Mouse (Mus musculus): Measurements from ENCODE around the gene Vwf. TPM values are rescaled to one million over a fixed set of nuclear protein-coding genes. Genes with fewer than 3 reads are reported as not detected.

Gene Vwf
- polyA plus RNA-seq, 1 experiment from 2014 or later = 11.1 TPM

DNA sequence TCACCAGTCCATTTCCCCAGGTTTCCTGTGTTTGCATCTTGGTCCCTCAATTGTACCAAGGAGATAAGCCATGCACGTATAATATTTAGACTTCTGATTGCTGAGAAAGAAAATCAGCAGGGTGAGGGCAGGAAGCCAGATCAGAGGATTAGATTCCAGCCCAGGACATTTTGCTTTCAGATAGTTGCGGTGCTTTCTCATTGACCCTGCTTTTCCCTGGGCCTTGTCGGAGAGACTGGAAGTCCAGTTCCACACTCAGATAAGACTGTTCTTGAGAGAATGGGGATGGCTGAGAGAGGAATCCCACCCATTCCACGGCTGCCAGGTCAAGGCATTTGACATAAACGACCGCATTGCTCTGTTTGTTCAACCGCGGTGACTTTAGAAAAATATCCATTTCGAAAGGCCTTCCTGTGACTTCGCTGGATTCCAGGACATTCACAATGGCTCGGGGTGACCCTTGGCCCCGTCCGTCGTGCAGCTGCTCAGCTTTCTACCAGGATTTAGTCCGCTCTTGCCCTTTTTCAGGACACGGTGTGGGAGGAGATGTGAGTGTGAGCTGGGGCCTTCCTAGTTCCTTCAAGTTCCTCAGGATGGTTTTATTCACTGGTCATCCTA is 50.2 kb downstream of the Vwf start:
- H3K9ac ChIP-seq (ENCODE audit: low read length) = no peak overlapping the region
- DNase-seq (ENCODE audit: low spot score) = no peak
- no peak overlapping the region for H3K4me2 ChIP-seq (ENCODE audit: low read depth)
- no peak overlapping the region for H3K4me3 ChIP-seq (ENCODE audit: low read depth, low read length)
- no peak for ATAC-seq (ENCODE audit: insufficient read depth, low FRiP score, low TSS enrichment)
- H3K27ac ChIP-seq (ENCODE audit: low read depth, low read length) = no peak overlapping the region
- no peaks in the 10 kb centered on the region for H3K9me3 ChIP-seq (ENCODE audit: control insufficient read depth, low read length)
- no peaks in the 10 kb centered on the region for H3K27me3 ChIP-seq (ENCODE audit: control insufficient read depth, insufficient read depth, low read length)
- 44% methylated on average over 16 of the region's 16 CpGs for WGBS
- no peaks in the 10 kb centered on the region for H3K36me3 ChIP-seq (ENCODE audit: control insufficient read depth, insufficient read depth, low read length)
- no peaks in the 10 kb centered on the region for H3K4me1 ChIP-seq (ENCODE audit: control insufficient read depth, insufficient read depth, low read length)

GRCm38 (mm10) chr6:125597716-125598115 is 51.1 kb downstream of the Vwf start:
- Histone ChIP-seq H3K4me3 (ENCODE audit: low read depth, low read length) (no peak overlapping the region), H3K4me2 (ENCODE audit: low read depth) (no peak overlapping the region), H3K4me1 (ENCODE audit: control insufficient read depth, insufficient read depth, low read length) (0 out of 2 replicates have a peak, but pooled peaks cover 2% of the 10 kb centered on the region), H3K9ac (ENCODE audit: low read length) (no peak overlapping the region), H3K9me3 (ENCODE audit: control insufficient read depth, low read length) (no peaks in the 10 kb centered on the region), H3K27me3 (ENCODE audit: control insufficient read depth, insufficient read depth, low read length) (0 out of 2 replicates have a peak, but pooled peaks cover 2% of the 10 kb centered on the region), H3K36me3 (ENCODE audit: control insufficient read depth, insufficient read depth, low read length) (no peaks in the 10 kb centered on the region), H3K27ac (ENCODE audit: low read depth, low read length) (no peak overlapping the region)
- WGBS = 79% methylated on average over 4 of the region's 4 CpGs
- DNase-seq (ENCODE audit: low spot score) (no peak), ATAC-seq (ENCODE audit: insufficient read depth, low FRiP score, low TSS enrichment) (no peak)

- H3K9me3 ChIP-seq (ENCODE audit: control insufficient read depth, low read length) = no peaks in the 10 kb centered on the region
- peak; percentile 72 for DNase-seq (ENCODE audit: low spot score)
- 44% methylated on average over 9 of the region's 9 CpGs for WGBS
- no peak overlapping the region for H3K27ac ChIP-seq (ENCODE audit: low read depth, low read length)
- H3K4me3 ChIP-seq (ENCODE audit: low read depth, low read length) = no peak overlapping the region
- no peak for ATAC-seq (ENCODE audit: insufficient read depth, low FRiP score, low TSS enrichment)
- no peak overlapping the region for H3K4me2 ChIP-seq (ENCODE audit: low read depth)
- no peak overlapping the region for H3K9ac ChIP-seq (ENCODE audit: low read length)
- H3K27me3 ChIP-seq (ENCODE audit: control insufficient read depth, insufficient read depth, low read length) = 0 out of 2 replicates have a peak, but pooled peaks cover 2% of the 10 kb centered on the region
- H3K4me1 ChIP-seq (ENCODE audit: control insufficient read depth, insufficient read depth, low read length) = 0 out of 2 replicates have a peak, but pooled peaks cover 2% of the 10 kb centered on the region
- no peaks in the 10 kb centered on the region for H3K36me3 ChIP-seq (ENCODE audit: control insufficient read depth, insufficient read depth, low read length)
Measured at GRCm38 (mm10) chr6:125600036-125600558, 53.5 kb downstream of the Vwf start.

- H3K4me1 ChIP-seq (ENCODE audit: control insufficient read depth, insufficient read depth, low read length) = 0 out of 2 replicates have a peak, but pooled peaks cover 2% of the 10 kb centered on the region
- no peak overlapping the region for H3K4me3 ChIP-seq (ENCODE audit: low read depth, low read length)
- no peak for ATAC-seq (ENCODE audit: insufficient read depth, low FRiP score, low TSS enrichment)
- no peak for DNase-seq (ENCODE audit: low spot score)
- H3K4me2 ChIP-seq (ENCODE audit: low read depth) = no peak overlapping the region
- no peak overlapping the region for H3K27ac ChIP-seq (ENCODE audit: low read depth, low read length)
- H3K9me3 ChIP-seq (ENCODE audit: control insufficient read depth, low read length) = no peaks in the 10 kb centered on the region
- WGBS = 78% methylated on average over 8 of the region's 8 CpGs
- no peaks in the 10 kb centered on the region for H3K36me3 ChIP-seq (ENCODE audit: control insufficient read depth, insufficient read depth, low read length)
- H3K27me3 ChIP-seq (ENCODE audit: control insufficient read depth, insufficient read depth, low read length) = 0 out of 2 replicates have a peak, but pooled peaks cover 2% of the 10 kb centered on the region
- H3K9ac ChIP-seq (ENCODE audit: low read length) = no peak overlapping the region
Measured at GRCm38 (mm10) chr6:125600669-125601068, 54.1 kb downstream of the Vwf start.

DNA sequence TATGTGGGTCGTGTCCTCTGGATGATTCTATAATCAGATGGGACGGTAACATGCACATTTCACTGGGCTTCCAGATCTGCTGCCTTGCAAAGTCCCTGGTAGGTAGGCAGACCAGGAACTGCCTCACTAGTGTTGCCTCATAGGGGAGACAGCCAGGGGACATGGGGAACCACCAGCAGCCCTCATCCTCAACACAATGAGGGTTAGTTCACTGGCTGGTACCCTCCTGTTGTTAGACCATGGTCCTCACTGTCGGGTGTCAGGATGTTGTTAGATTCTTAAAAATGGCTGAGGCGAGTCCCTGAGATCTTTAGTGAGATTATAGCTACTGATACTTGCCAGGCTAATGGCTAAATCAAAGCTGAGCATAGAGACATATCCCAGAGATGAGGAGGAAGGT is 54.6 kb downstream of the Vwf start:
- Histone ChIP-seq H3K4me2 (ENCODE audit: low read depth) (no peak overlapping the region), H3K27me3 (ENCODE audit: control insufficient read depth, insufficient read depth, low read length) (0 out of 2 replicates have a peak, but pooled peaks cover 2% of the 10 kb centered on the region), H3K4me3 (ENCODE audit: low read depth, low read length) (no peak overlapping the region), H3K9ac (ENCODE audit: low read length) (no peak overlapping the region), H3K27ac (ENCODE audit: low read depth, low read length) (no peak overlapping the region), H3K4me1 (ENCODE audit: control insufficient read depth, insufficient read depth, low read length) (0 out of 2 replicates have a peak, but pooled peaks cover 2% of the 10 kb centered on the region), H3K9me3 (ENCODE audit: control insufficient read depth, low read length) (no peaks in the 10 kb centered on the region), H3K36me3 (ENCODE audit: control insufficient read depth, insufficient read depth, low read length) (no peaks in the 10 kb centered on the region)
- ATAC-seq (ENCODE audit: insufficient read depth, low FRiP score, low TSS enrichment) (no peak), DNase-seq (ENCODE audit: low spot score) (no peak)
- whole genome bisulfite sequencing = 77% methylated on average over 4 of the region's 4 CpGs

DNA sequence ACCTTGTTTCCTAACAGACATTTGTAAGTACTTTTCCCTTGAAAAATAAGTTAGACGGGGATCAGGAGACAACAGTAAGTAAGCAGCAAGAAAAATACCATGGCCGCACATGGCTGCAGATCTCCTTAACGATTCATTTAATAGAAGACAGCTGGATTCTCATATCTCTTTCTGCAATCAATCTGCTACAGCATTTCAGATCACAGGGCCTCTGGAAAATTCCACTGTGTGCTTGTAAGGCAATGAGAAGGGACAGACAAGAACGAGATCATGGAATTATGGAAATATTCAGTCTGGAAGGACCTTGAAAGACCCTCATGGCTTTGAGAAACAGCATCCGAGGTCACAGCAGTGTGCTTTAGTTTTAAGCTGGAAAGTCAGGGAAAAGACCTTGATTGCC is 55.2 kb downstream of the Vwf start:
- H3K9ac ChIP-seq (ENCODE audit: low read length) = no peak overlapping the region
- DNase-seq (ENCODE audit: low spot score) (no peak), ATAC-seq (ENCODE audit: insufficient read depth, low FRiP score, low TSS enrichment) (no peak)
- H3K36me3 ChIP-seq (ENCODE audit: control insufficient read depth, insufficient read depth, low read length) = no peaks in the 10 kb centered on the region
- no peak overlapping the region for H3K4me3 ChIP-seq (ENCODE audit: low read depth, low read length)
- H3K27me3 ChIP-seq (ENCODE audit: control insufficient read depth, insufficient read depth, low read length) = 0 out of 2 replicates have a peak, but pooled peaks cover 2% of the 10 kb centered on the region
- 87% methylated on average over 5 of the region's 5 CpGs for WGBS
- H3K4me2 ChIP-seq (ENCODE audit: low read depth) = no peak overlapping the region
- 0 out of 2 replicates have a peak, but pooled peaks cover 2% of the 10 kb centered on the region for H3K4me1 ChIP-seq (ENCODE audit: control insufficient read depth, insufficient read depth, low read length)
- no peak overlapping the region for H3K27ac ChIP-seq (ENCODE audit: low read depth, low read length)
- no peaks in the 10 kb centered on the region for H3K9me3 ChIP-seq (ENCODE audit: control insufficient read depth, low read length)

- Histone ChIP-seq H3K27me3 (ENCODE audit: control insufficient read depth, insufficient read depth, low read length) (0 out of 2 replicates have a peak, but pooled peaks cover 2% of the 10 kb centered on the region), H3K27ac (ENCODE audit: low read depth, low read length) (no peak overlapping the region), H3K9me3 (ENCODE audit: control insufficient read depth, low read length) (no peaks in the 10 kb centered on the region), H3K9ac (ENCODE audit: low read length) (no peak overlapping the region), H3K36me3 (ENCODE audit: control insufficient read depth, insufficient read depth, low read length) (no peaks in the 10 kb centered on the region), H3K4me1 (ENCODE audit: control insufficient read depth, insufficient read depth, low read length) (0 out of 2 replicates have a peak, but pooled peaks cover 2% of the 10 kb centered on the region), H3K4me2 (ENCODE audit: low read depth) (no peak overlapping the region), H3K4me3 (ENCODE audit: low read depth, low read length) (no peak overlapping the region)
- ATAC-seq (ENCODE audit: insufficient read depth, low FRiP score, low TSS enrichment) (no peak), DNase-seq (ENCODE audit: low spot score) (no peak)
- 82% methylated on average over 5 of the region's 5 CpGs for WGBS
Measured at GRCm38 (mm10) chr6:125602354-125602753, 55.8 kb downstream of the Vwf start.

GRCm38 (mm10) chr6:125603234-125603633 is 56.7 kb downstream of the Vwf start:
- no peaks in the 10 kb centered on the region for H3K36me3 ChIP-seq (ENCODE audit: control insufficient read depth, insufficient read depth, low read length)
- peak overlapping the region; percentile 27 for H3K4me2 ChIP-seq (ENCODE audit: low read depth)
- no peak overlapping the region for H3K9ac ChIP-seq (ENCODE audit: low read length)
- DNase-seq (ENCODE audit: low spot score) = peak; percentile 91
- no peak overlapping the region for H3K4me3 ChIP-seq (ENCODE audit: low read depth, low read length)
- H3K27ac ChIP-seq (ENCODE audit: low read depth, low read length) = no peak overlapping the region
- 5% methylated on average over 18 of the region's 18 CpGs for WGBS
- 0 out of 2 replicates have a peak, but pooled peaks cover 2% of the 10 kb centered on the region for H3K27me3 ChIP-seq (ENCODE audit: control insufficient read depth, insufficient read depth, low read length)
- 0 out of 2 replicates have a peak, but pooled peaks cover 2% of the 10 kb centered on the region for H3K4me1 ChIP-seq (ENCODE audit: control insufficient read depth, insufficient read depth, low read length)
- H3K9me3 ChIP-seq (ENCODE audit: control insufficient read depth, low read length) = no peaks in the 10 kb centered on the region
- peak; percentile 68 for ATAC-seq (ENCODE audit: insufficient read depth, low FRiP score, low TSS enrichment)
